9 mouse cellular contexts compared by ENCODE assay signal in genomic region chr13:95739651-95740050, GRCm38 (mm10). TPM values are rescaled to one million over a fixed set of nuclear protein-coding genes. Genes with fewer than 3 reads are reported as not detected.
DNase-seq lines count a peak whose midpoint lies in the region; ATAC-seq lines count a peak whose summit lies in the region.
"Had no signal": no experiment of that assay in that cellular context is flagged by ENCODE, and none has a peak within 500 bp of the region (broad histone marks: within the 10 kb centered on the region; RNA-seq: fewer than 3 reads in every experiment).

No protein-coding gene starts in this region.

- H3K4me2 ChIP-seq in midbrain, embryonic 13.5 days (replicated peaks) = no peak overlapping the region

- no peaks in the 10 kb centered on the region for H3K36me3 ChIP-seq in midbrain, embryonic 13.5 days

- H3K27me3 ChIP-seq in midbrain, embryonic 13.5 days = no peaks in the 10 kb centered on the region

- no peak overlapping the region for H3K27ac ChIP-seq in midbrain, embryonic 13.5 days

- no peak overlapping the region for H3K9ac ChIP-seq in midbrain, embryonic 13.5 days (replicated peaks)

- no peak for ATAC-seq in midbrain, embryonic 13.5 days

- H3K4me1 ChIP-seq in midbrain, embryonic 13.5 days (replicated peaks) = no peaks in the 10 kb centered on the region

- no peaks in the 10 kb centered on the region for H3K9me3 ChIP-seq in midbrain, embryonic 13.5 days

- WGBS in midbrain, embryonic 13.5 days = 77% methylated on average over 5 of the region's 5 CpGs

- peak; percentile 26 for DNase-seq in embryo, embryonic 10 days (ENCODE audit: low spot score)
- no peak for DNase-seq in embryo, embryonic 9.5 days (ENCODE audit: extremely low spot score)
- DNase-seq in kidney, postnatal 4 days = peak; percentile 18 to 33
- DNase-seq in kidney, adult 8-10 months = no peak
- peak; percentile 22 for DNase-seq in CD4-positive helper T cell, adult 2 months (ENCODE audit: low read depth, low spot score)
- DNase-seq in layer of hippocampus, adult 9-10 months (ENCODE audit: low spot score) = peak; percentile 40
- DNase-seq in adipocyte (ENCODE audit: low spot score) = no peak
- DNase-seq: cerebellum, adult 11 months had no signal

- no peak overlapping the region for H3K4me3 ChIP-seq in midbrain, embryonic 13.5 days (replicated peaks)

RNA-seq across cellular contexts. Expression of gene F2rl2, which starts 43.0 kb away (rescaled TPM):
- 0.63 and 0.71 TPM in 2 replicates for polyA plus RNA-seq in midbrain, embryonic 13.5 days (2015; fragmentation: Nextera tagmentation; extraction: Ambion mirVana)

Comparison
In these comparisons a context has a peak if more than half of its experiments do, and no peak if none do; other contexts are left out.
1. DNase-seq: peak in embryo, embryonic 10 days (single experiment), kidney, postnatal 4 days (2 of 2), CD4-positive helper T cell, adult 2 months (single experiment) and layer of hippocampus, adult 9-10 months (single experiment); none in embryo, embryonic 9.5 days (single experiment), kidney, adult 8-10 months (0 of 2) and adipocyte (single experiment).